Mouse (Mus musculus) kidney, adult 2 months (tissue): Measurements from ENCODE around the gene Agps. TPM values are rescaled to one million over a fixed set of nuclear protein-coding genes. Genes with fewer than 3 reads are reported as not detected.
A peak's percentile ranks its signal among the peaks of the same experiment; 100 is the strongest.

Experiments used
- DNase-seq: peaks from one replicate; pipeline ENCODE4 v3.0.0; 2021
- H3K27ac ChIP-seq: fragments of 200-500 bp; 2 replicates; pipeline ENCODE4 v1.5.1; 2012; ENCODE audit warnings: low read depth, low read length, control low read depth, inconsistent platforms; ENCODE audit not compliant: insufficient read depth
- H3K27me3 ChIP-seq: fragments of 200-500 bp; replicated peaks from 2 replicates; pipeline ENCODE4 v1.6.1; 2012; ENCODE audit warnings: mild to moderate bottlenecking, moderate library complexity, low read length, inconsistent platforms; ENCODE audit not compliant: control insufficient read depth, insufficient read depth
- H3K36me3 ChIP-seq: fragments of 200-500 bp; 2 replicates; pipeline ENCODE4 v1.6.1; 2012; ENCODE audit warnings: mild to moderate bottlenecking, moderate library complexity, low read length, inconsistent platforms; ENCODE audit not compliant: control insufficient read depth, insufficient read depth
- H3K4me1 ChIP-seq: fragments of 200-500 bp; 2 replicates; pipeline ENCODE4 v1.6.1; 2011; ENCODE audit warnings: low read length; ENCODE audit not compliant: control insufficient read depth, insufficient read depth
- H3K4me3 ChIP-seq: fragments of 200-500 bp; 2 replicates; pipeline ENCODE4 v1.5.1; 2011; ENCODE audit warnings: mild to moderate bottlenecking, low read depth, low read length, control low read depth; ENCODE audit not compliant: insufficient read depth
- CTCF ChIP-seq: fragments of 200-500 bp; conservative IDR thresholded peaks from 2 replicates; pipeline ENCODE4 v1.5.1; 2011; ENCODE audit warnings: low read depth, mild to moderate bottlenecking, control low read depth, low read length, moderate library complexity, mixed read lengths; ENCODE audit not compliant: insufficient read depth, insufficient read length
- POLR2A ChIP-seq: fragments of 200-500 bp; IDR thresholded peaks from one replicate; pipeline ENCODE4 v1.6.1; 2011; ENCODE audit warnings: low read depth, low read length, control low read depth
- WGBS: fragments of 180-500 bp; shearing (Covaris S2); methylation state at CpG from one replicate; pipeline ENCODE4 v1.1.7; 2018; 5-methylcytosine and 5-hydroxymethylcytosine counted together
- polyA plus RNA-seq: library from polyadenylated mRNA; depleted of rRNA; stranded (reverse); fragments of >200 nt; gene quantifications from 2 replicates; pipeline ENCODE4 v1.2.3, GENCODE M21; 2012

Gene Agps
- polyA plus RNA-seq, 1 experiment: 14.8 TPM

DNA sequence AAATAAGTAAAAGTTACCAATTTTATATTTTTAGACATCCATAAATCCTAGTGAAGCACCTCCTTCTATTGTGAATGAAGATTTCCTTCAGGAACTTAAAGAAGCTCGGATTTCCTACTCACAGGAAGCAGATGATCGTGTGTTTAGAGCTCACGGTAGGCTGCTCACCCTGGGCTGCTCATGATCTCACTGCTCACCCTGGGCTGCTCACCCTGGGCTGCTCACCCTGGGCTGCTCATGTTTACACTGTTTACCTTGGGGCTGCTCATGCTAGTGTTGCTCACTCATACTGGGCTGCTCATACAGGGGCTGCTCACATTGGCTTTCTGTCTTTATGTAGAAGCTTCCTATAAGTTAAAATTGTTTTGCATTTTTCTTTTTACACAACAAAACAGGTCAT is 22.2 kb downstream of the Agps start:
- H3K4me1 ChIP-seq: no peaks in the 10 kb centered on the region
- DNase-seq: no peak
- no peaks in the 10 kb centered on the region for H3K27me3 ChIP-seq
- no peak overlapping the region for H3K4me3 ChIP-seq
- WGBS: 46% methylated on average over 3 of the region's 3 CpGs
- TF ChIP-seq CTCF (no peak), POLR2A (no peak)
- peaks cover 6% of the 10 kb centered on the region; the same call in 1 of the 2 replicates for H3K36me3 ChIP-seq
- no peak overlapping the region for H3K27ac ChIP-seq

GRCm38 (mm10) chr2:75861115-75861514 is 29.1 kb downstream of the Agps start:
- 96% methylated on average over 3 of the region's 3 CpGs for WGBS
- Histone ChIP-seq H3K27ac (no peak overlapping the region), H3K36me3 (peaks cover 5% of the 10 kb centered on the region), H3K4me3 (no peak overlapping the region), H3K4me1 (no peaks in the 10 kb centered on the region), H3K27me3 (no peaks in the 10 kb centered on the region)
- TF ChIP-seq CTCF: no peak
- no peak for TF ChIP-seq POLR2A
- no peak for DNase-seq

DNA sequence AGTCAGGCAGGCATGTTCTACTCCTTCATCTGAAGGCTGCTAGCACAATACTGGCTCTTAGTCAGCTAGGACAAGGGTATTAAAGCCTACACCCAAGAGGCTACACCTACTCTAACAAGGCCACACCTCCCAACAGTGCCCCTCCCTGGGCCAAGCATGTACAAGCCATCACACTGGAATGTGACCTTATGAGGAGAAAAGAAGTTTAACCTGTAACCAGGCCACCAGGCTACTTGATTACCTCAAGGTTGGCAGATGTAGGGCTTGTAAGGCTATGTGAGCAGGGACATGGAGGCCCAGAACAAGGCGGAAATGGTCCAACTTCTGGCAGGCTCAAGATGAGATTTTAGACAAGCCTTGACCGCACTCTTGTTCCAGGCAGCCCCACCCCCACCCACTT is 37.6 kb downstream of the Agps start:
- peak; percentile 75 for DNase-seq
- 66% methylated on average over 2 of the region's 2 CpGs for WGBS
- Histone ChIP-seq H3K4me1 (no peaks in the 10 kb centered on the region), H3K27ac (no peak overlapping the region), H3K27me3 (no peaks in the 10 kb centered on the region), H3K36me3 (peaks cover 1% of the 10 kb centered on the region; the same call in 1 of the 2 replicates), H3K4me3 (no peak overlapping the region)
- TF ChIP-seq POLR2A (no peak), CTCF (no peak)

- no peaks in the 10 kb centered on the region for H3K27me3 ChIP-seq
- H3K27ac ChIP-seq: no peak overlapping the region
- 78% methylated on average over 3 of the region's 3 CpGs for WGBS
- no peak overlapping the region for H3K4me3 ChIP-seq
- DNase-seq: no peak
- no peaks in the 10 kb centered on the region for H3K4me1 ChIP-seq
- peaks cover 1% of the 10 kb centered on the region; the same call in 1 of the 2 replicates for H3K36me3 ChIP-seq
- no peak for TF ChIP-seq CTCF
- TF ChIP-seq POLR2A: no peak
These were observed 42.1 kb downstream of the Agps start for GRCm38 (mm10) chr2:75874008-75874559.

GRCm38 (mm10) chr2:75879791-75880190 is 47.8 kb downstream of the Agps start:
- peak; percentile 28 for DNase-seq
- TF ChIP-seq POLR2A (no peak), CTCF (peak; percentile 64)
- 37% methylated on average over 3 of the region's 3 CpGs for WGBS
- Histone ChIP-seq H3K4me3 (no peak overlapping the region), H3K27me3 (no peaks in the 10 kb centered on the region), H3K27ac (no peak overlapping the region), H3K4me1 (no peaks in the 10 kb centered on the region), H3K36me3 (peaks cover 3% of the 10 kb centered on the region; the same call in 1 of the 2 replicates)

DNA sequence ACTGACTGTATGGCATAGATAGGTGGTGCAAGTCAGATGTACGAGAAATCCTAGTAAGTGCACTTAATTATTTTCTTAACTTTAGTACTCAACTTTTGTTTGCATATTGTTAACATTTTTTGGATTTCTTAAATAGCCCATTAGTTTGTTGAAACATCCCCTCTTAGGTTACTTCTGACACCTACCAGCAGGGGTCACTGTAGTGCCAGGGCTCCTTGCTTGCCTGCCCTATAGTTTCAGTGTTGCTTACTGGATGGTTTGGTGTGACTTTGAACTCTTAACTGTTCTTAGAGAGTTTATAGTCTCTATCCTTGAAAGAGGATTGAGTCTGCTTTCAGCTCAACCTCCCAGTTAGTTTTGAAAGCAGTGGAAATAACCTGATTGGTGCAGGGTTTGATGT is 51.6 kb downstream of the Agps start:
- TF ChIP-seq CTCF (peak; percentile 84), POLR2A (no peak)
- Histone ChIP-seq H3K4me1 (no peaks in the 10 kb centered on the region), H3K36me3 (peaks cover 4% of the 10 kb centered on the region; the same call in 1 of the 2 replicates), H3K4me3 (no peak overlapping the region), H3K27ac (no peak overlapping the region), H3K27me3 (no peaks in the 10 kb centered on the region)
- DNase-seq: peak; percentile 60
- 41% methylated on average over 1 of the region's 1 CpGs for WGBS

- Histone ChIP-seq H3K27ac (no peak overlapping the region), H3K36me3 (peaks cover 2% of the 10 kb centered on the region), H3K4me1 (no peaks in the 10 kb centered on the region; the same call in 1 of the 2 replicates), H3K27me3 (no peaks in the 10 kb centered on the region), H3K4me3 (no peak overlapping the region)
- no peak for DNase-seq
- TF ChIP-seq POLR2A (no peak), CTCF (no peak)
- WGBS: 59% methylated on average over 4 of the region's 4 CpGs
These were observed 60.0 kb downstream of the Agps start for GRCm38 (mm10) chr2:75891981-75892380.

- Histone ChIP-seq H3K27me3 (no peaks in the 10 kb centered on the region), H3K27ac (no peak overlapping the region), H3K4me1 (no peaks in the 10 kb centered on the region; the same call in 1 of the 2 replicates), H3K4me3 (no peak overlapping the region), H3K36me3 (peaks cover 2% of the 10 kb centered on the region)
- no peak for DNase-seq
- TF ChIP-seq CTCF (no peak), POLR2A (no peak)
- 75% methylated on average over 5 of the region's 5 CpGs for WGBS
These were observed 63.7 kb downstream of the Agps start for GRCm38 (mm10) chr2:75895711-75896110.
